Mouse (Mus musculus) stomach, postnatal 0 days (tissue): Measurements from ENCODE around the gene Ginm1.

Experiments used
- CTCF ChIP-seq: IDR thresholded peaks from 2 replicates; pipeline ENCODE4 v1.5.1; 2016; ENCODE audit warnings: antibody characterized with exemption, low read depth, mild to moderate bottlenecking, moderate library complexity
- EP300 ChIP-seq: optimal IDR thresholded peaks from 2 replicates; pipeline ENCODE3; 2016; ENCODE audit warnings: antibody characterized with exemption

DNA sequence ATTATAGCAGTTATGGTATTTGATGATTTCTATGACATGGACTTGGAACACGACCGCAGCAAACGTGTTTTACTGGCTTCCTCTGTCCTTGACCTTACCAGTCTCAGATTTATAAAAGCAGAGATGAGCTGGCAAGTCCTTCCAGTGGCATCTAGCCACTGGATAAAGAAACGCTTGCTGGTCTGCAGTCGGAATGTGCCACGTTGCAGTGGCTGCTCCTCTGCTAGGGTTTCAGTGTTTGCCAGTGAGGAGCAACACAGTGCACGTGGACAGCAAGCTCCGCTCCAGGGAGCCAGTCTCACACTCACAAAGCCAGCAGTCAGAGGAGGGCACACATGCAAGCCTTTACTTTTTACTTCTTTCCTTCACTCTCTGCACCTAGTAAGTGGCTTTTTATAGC is 17.2 kb downstream of the Ginm1 start:
- TF ChIP-seq EP300 = no peak
- no peak for TF ChIP-seq CTCF
